Comparison of ENCODE assay signal across 14 mouse cellular contexts in genomic region chr14:54231176-54231956, GRCm38 (mm10). TPM values are rescaled to one million over a fixed set of nuclear protein-coding genes. Genes with fewer than 3 reads are reported as not detected.
A peak's percentile ranks its signal among the peaks of the same experiment; 100 is the strongest.
DNase-seq lines count a peak whose midpoint lies in the region; ATAC-seq and TF ChIP-seq lines count a peak whose summit lies in the region.
"Had no signal": no experiment of that assay in that cellular context is flagged by ENCODE, and none has a peak within 500 bp of the region (broad histone marks: within the 10 kb centered on the region; RNA-seq: fewer than 3 reads in every experiment).

No protein-coding gene starts in this region.

- H3K36me3 ChIP-seq in neural tube, embryonic 13.5 days = peaks cover 11% of the 10 kb centered on the region
- peaks cover 9% of the 10 kb centered on the region; the same call in 1 of the 2 replicates for H3K36me3 ChIP-seq in intestine, postnatal 0 days (ENCODE audit: control insufficient read depth, insufficient read depth)

- peak; percentile 9 for DNase-seq in adrenal gland, postnatal 14 days
- DNase-seq in adrenal gland, postnatal 10 days = no peak
- DNase-seq in neural tube, embryonic 10.5 days (ENCODE audit: extremely low spot score, low spot score) = no peak
- peak; percentile 69 for DNase-seq in thymus, postnatal 4 days
- no peak for DNase-seq in layer of hippocampus, adult 2 months (ENCODE audit: low spot score in 2 of 2)
- no peak for DNase-seq in adrenal gland, postnatal 4 days (ENCODE audit: low spot score in 2 of 2)
- DNase-seq: embryo, embryonic 11 days had no signal

- H3K27me3 ChIP-seq in neural tube, embryonic 13.5 days = no peaks in the 10 kb centered on the region
- H3K27me3 ChIP-seq in intestine, postnatal 0 days (replicated peaks; ENCODE audit: control insufficient read depth, insufficient read depth, low read length) = no peaks in the 10 kb centered on the region
- H3K27me3 ChIP-seq: forebrain, embryonic 13.5 days; hindbrain, embryonic 15.5 days had no signal

- no peak for TF ChIP-seq CTCF in intestine, postnatal 0 days (IDR thresholded peaks at IDR 0.05; ENCODE audit: low read depth)
- no peak for TF ChIP-seq CTCF in layer of hippocampus, adult 2 months (conservative IDR thresholded peaks at IDR 0.05)

- ATAC-seq in neural tube, embryonic 13.5 days (ENCODE audit: low read depth) = no peak
- ATAC-seq in intestine, postnatal 0 days = no peak
- ATAC-seq: forebrain, embryonic 13.5 days had no signal

- H3K4me2 ChIP-seq in neural tube, embryonic 13.5 days = no peak overlapping the region
- peak overlapping the region; percentile 39 for H3K4me2 ChIP-seq in intestine, postnatal 0 days (replicated peaks; ENCODE audit: low read depth)
- H3K4me2 ChIP-seq: forebrain, embryonic 13.5 days; hindbrain, embryonic 15.5 days had no signal

- 86% methylated on average over 21 of the region's 21 CpGs for WGBS in neural tube, embryonic 13.5 days
- 37% methylated on average over 21 of the region's 21 CpGs for WGBS in intestine, postnatal 0 days

- H3K4me3 ChIP-seq in neural tube, embryonic 13.5 days = no peak overlapping the region
- H3K4me3 ChIP-seq in intestine, postnatal 0 days (ENCODE audit: low read depth, low read length) = no peak overlapping the region
- no peak overlapping the region for H3K4me3 ChIP-seq in layer of hippocampus, adult 2 months
- H3K4me3 ChIP-seq: forebrain, embryonic 13.5 days; hindbrain, embryonic 15.5 days had no signal

- H3K4me1 ChIP-seq in neural tube, embryonic 13.5 days (replicated peaks) = peaks cover 62% of the 10 kb centered on the region
- peaks cover 19% of the 10 kb centered on the region; the same call in 1 of the 2 replicates for H3K4me1 ChIP-seq in intestine, postnatal 0 days (replicated peaks; ENCODE audit: control insufficient read depth, insufficient read depth, low read length)

- H3K27ac ChIP-seq in neural tube, embryonic 13.5 days (replicated peaks) = peak overlapping the region; percentile 64
- H3K27ac ChIP-seq in intestine, postnatal 0 days (ENCODE audit: low read depth, low read length) = peak overlapping the region; percentile 87
- H3K27ac ChIP-seq in layer of hippocampus, adult 2 months = no peak overlapping the region
- H3K27ac ChIP-seq: forebrain, embryonic 13.5 days; hindbrain, embryonic 15.5 days had no signal

- no peaks in the 10 kb centered on the region for H3K9me3 ChIP-seq in neural tube, embryonic 13.5 days
- H3K9me3 ChIP-seq in intestine, postnatal 0 days (ENCODE audit: control insufficient read depth) = no peaks in the 10 kb centered on the region
- H3K9me3 ChIP-seq: forebrain, embryonic 13.5 days; hindbrain, embryonic 15.5 days had no signal

- 0 out of 2 replicates have a peak overlapping the region, but pooled peaks have one; percentile 6 for H3K9ac ChIP-seq in neural tube, embryonic 13.5 days
- no peak overlapping the region for H3K9ac ChIP-seq in intestine, postnatal 0 days (ENCODE audit: low read depth, low read length)
- H3K9ac ChIP-seq: forebrain, embryonic 13.5 days; hindbrain, embryonic 15.5 days had no signal

RNA-seq across cellular contexts. Expression of gene Dad1, which starts 22.5 kb away (rescaled TPM):
- total RNA-seq in adrenal gland, postnatal 14 days (2021) = 237 and 250 TPM in 2 replicates
- 100 to 1,000 TPM; 171 to 191 TPM for total RNA-seq in adrenal gland, postnatal 10 days (2021)
- 416 and 437 TPM in 2 replicates for polyA plus RNA-seq in neural tube, embryonic 13.5 days (2015; fragmentation: Nextera tagmentation; extraction: Ambion mirVana)
- 484 and 492 TPM in 2 replicates for polyA plus RNA-seq in intestine, postnatal 0 days (2015; fragmentation: Nextera tagmentation; extraction: Ambion mirVana)
- 100 to 1,000 TPM; 119 to 121 TPM for total RNA-seq in layer of hippocampus, adult 2 months (2021)
- total RNA-seq in adrenal gland, postnatal 4 days (2021) = 100 to 1,000 TPM; 195 to 211 TPM

RNA-seq across cellular contexts. Expression of gene Abhd4, which starts 22.6 kb away (rescaled TPM):
- total RNA-seq in adrenal gland, postnatal 14 days (2021) = 297 and 309 TPM in 2 replicates
- 100 to 1,000 TPM; 206 to 229 TPM for total RNA-seq in adrenal gland, postnatal 10 days (2021)
- polyA plus RNA-seq in neural tube, embryonic 13.5 days (2015; fragmentation: Nextera tagmentation; extraction: Ambion mirVana) = 60.4 and 72.4 TPM in 2 replicates
- 38.3 and 38.4 TPM in 2 replicates for polyA plus RNA-seq in intestine, postnatal 0 days (2015; fragmentation: Nextera tagmentation; extraction: Ambion mirVana)
- total RNA-seq in layer of hippocampus, adult 2 months (2021) = 10 to 100 TPM; 49.8 to 55.1 TPM
- 100 to 1,000 TPM; 351 to 353 TPM for total RNA-seq in adrenal gland, postnatal 4 days (2021)

RNA-seq across cellular contexts. Expression of gene Olfr49, which starts 53.4 kb away (rescaled TPM):
- not detected in 2 replicates for total RNA-seq in adrenal gland, postnatal 14 days (2021)
- not detected for total RNA-seq in adrenal gland, postnatal 10 days (2021)
- polyA plus RNA-seq in neural tube, embryonic 13.5 days (2015; fragmentation: Nextera tagmentation; extraction: Ambion mirVana) = not detected in 2 replicates
- 0.14 TPM in 1 of 2 replicates, not detected in the other for polyA plus RNA-seq in intestine, postnatal 0 days (2015; fragmentation: Nextera tagmentation; extraction: Ambion mirVana)
- total RNA-seq in layer of hippocampus, adult 2 months (2021) = not detected
- total RNA-seq in adrenal gland, postnatal 4 days (2021) = not detected
- total RNA-seq: layer of hippocampus, postnatal 25 days had no signal
- polyA plus RNA-seq: forebrain, embryonic 13.5 days; gonadal fat pad, adult 2 months; hindbrain, embryonic 15.5 days; liver, embryonic 16.5 days had no signal

Comparison
In these comparisons a context has a peak if more than half of its experiments do, and no peak if none do; other contexts are left out.
1. DNase-seq: peak in adrenal gland, postnatal 14 days (single experiment) and thymus, postnatal 4 days (single experiment); none in adrenal gland, postnatal 10 days (single experiment), neural tube, embryonic 10.5 days (single experiment), layer of hippocampus, adult 2 months (0 of 2) and adrenal gland, postnatal 4 days (0 of 2).